Mouse (Mus musculus) urinary bladder, postnatal 0 days (tissue): ENCODE results near the gene Rhox2b. TPM values are rescaled to one million over a fixed set of nuclear protein-coding genes. Genes with fewer than 3 reads are reported as not detected.

Source experiments
- polyA plus RNA-seq: library from polyadenylated mRNA; unstranded; fragments of >200 nt; fragmentation: Nextera tagmentation; extraction: Ambion mirVana; gene quantifications from 2 replicates; pipeline ENCODE4 v1.2.1, GENCODE M21; 2015

The Rhox2b gene
- polyA plus RNA-seq: not detected in 2 replicates

DNA sequence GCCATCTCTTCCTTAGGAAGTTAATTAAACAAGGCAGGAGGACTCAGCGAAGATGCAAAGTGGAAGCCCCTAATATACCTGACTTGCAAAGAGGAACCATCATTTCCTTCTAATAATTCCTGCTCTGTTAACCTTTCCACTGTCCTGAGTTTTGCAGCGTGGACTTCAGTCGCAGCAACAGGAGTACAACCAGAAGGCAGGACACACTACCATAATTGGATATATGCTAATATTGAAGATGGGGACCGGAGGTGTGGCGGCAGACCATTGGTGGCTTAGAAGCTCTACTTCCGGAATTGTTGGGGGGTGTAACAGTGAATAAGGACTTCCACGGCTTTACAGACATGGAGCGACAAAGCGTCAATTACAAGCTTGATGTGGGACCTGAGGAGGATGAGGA is at the start of gene Rhox2b:
Rhox2b (plus strand) TSS at position 301 of the 400 bp plus-strand sequence.

DNA sequence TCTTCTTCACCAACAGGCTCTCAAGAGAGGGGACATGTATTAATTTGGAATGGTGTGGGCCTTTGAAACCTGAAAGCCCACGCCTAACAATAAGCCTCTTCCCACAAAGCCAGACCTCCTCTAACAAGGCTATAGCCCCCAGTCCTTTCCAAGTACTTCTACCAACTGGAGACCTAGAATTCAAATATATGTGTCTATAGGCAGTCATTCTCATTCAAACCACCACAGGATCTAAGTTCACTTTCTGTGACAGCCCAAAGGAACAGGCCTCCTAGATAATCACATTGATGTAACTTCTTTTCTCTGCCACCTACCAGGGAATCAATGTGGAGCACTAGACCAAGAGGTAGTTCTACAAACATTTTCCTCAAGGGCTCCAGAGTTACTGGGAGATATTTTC is 32.1 kb upstream of the Rhox2b start, which contains the start of gene Rhox3a2:
Rhox3a2 (plus strand) TSS at position 301 of the 400 bp plus-strand sequence.

DNA sequence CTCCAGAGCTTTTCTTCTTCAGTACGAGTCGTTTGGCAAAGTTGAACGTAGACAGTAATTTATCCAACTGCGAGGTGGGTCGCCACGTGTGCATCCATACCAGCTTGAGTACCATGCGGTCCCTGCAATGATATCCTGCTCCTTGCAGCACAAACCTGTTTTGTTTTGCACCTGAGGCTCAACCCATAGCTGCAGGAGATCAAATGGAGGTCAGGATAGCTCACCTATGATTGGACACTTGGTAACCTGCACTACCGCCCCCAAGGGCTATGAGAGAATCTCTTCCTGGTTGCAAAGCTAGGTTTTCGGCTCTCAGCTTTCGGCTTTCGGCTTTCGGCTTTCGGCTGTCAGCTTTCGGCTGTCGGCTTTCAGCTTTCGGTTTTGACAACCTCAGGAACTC is 21.3 kb upstream of the Rhox2b start, which contains the start of gene Rhox4a2:
Rhox4a2 (plus strand) TSS at position 301 of the 400 bp plus-strand sequence.

GRCm38 (mm10) chrX:37432194-37432593 is 20.3 kb downstream of the Rhox2b start, which contains the start of gene Rhox4b:
TSS of gene Rhox4b (plus strand) at chrX:37432494.

GRCm38 (mm10) chrX:37453380-37453779 is 41.5 kb downstream of the Rhox2b start, which contains the start of gene Rhox2c:
TSS of gene Rhox2c (plus strand) at chrX:37453680.

DNA sequence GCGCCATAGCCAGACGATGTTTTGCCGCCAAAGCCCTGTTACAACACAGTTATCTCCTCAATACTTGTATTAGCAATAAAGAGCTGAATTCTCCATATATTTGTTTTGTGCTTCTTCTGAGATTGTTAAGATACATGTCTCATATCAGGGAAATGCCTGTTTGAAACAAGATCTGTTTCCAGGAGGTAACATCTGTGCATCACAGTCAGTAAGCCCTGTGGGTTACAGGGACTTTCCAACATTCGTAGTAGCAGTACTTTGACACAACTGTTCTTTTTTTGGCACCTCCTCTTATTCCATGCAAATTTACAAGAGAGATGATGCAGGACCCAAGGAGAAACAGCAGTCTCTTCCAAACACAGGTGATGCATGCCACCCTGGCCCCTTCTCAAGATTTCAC is 46.4 kb downstream of the Rhox2b start, which contains the start of gene Rhox3c:
Rhox3c (plus strand) TSS at position 301 of the 400 bp plus-strand sequence.

Other genes with a start within 250 kb of the Rhox2b start
- not detected in 2 replicates for gene Akap14, start 243.2 kb upstream of the Rhox2b start, polyA plus RNA-seq
- 773 and 849 TPM in 2 replicates for gene Ndufa1, start 220.9 kb upstream of the Rhox2b start, polyA plus RNA-seq
- 7.9 and 8.0 TPM in 2 replicates for gene Rnf113a1, start 220.8 kb upstream of the Rhox2b start, polyA plus RNA-seq
- not detected in 2 replicates for gene Gm9, start 201.0 kb upstream of the Rhox2b start, polyA plus RNA-seq
- gene Rhox1, start 189.8 kb upstream of the Rhox2b start, polyA plus RNA-seq: not detected in 2 replicates
- gene Rhox2a, start 167.1 kb upstream of the Rhox2b start, polyA plus RNA-seq: not detected in 2 replicates
- not detected in 2 replicates for gene Rhox3a, start 162.1 kb upstream of the Rhox2b start, polyA plus RNA-seq
- not detected in 2 replicates for gene Rhox4a, start 146.7 kb upstream of the Rhox2b start, polyA plus RNA-seq
- not detected in 2 replicates for gene Rhox3a2, start 32.0 kb upstream of the Rhox2b start, polyA plus RNA-seq
- not detected in 2 replicates for gene Rhox4a2, start 21.2 kb upstream of the Rhox2b start, polyA plus RNA-seq
- not detected in 2 replicates for gene Rhox4b, start 20.4 kb downstream of the Rhox2b start, polyA plus RNA-seq
- gene Rhox2c, start 41.6 kb downstream of the Rhox2b start, polyA plus RNA-seq: not detected in 2 replicates
- gene Rhox3c, start 46.5 kb downstream of the Rhox2b start, polyA plus RNA-seq: not detected in 2 replicates
- gene Rhox4c, start 68.3 kb downstream of the Rhox2b start, polyA plus RNA-seq: not detected in 2 replicates
- gene Rhox2d, start 81.4 kb downstream of the Rhox2b start, polyA plus RNA-seq: not detected in 2 replicates
- not detected in 2 replicates for gene Rhox4d, start 102.3 kb downstream of the Rhox2b start, polyA plus RNA-seq
- not detected in 2 replicates for gene Rhox2e, start 118.4 kb downstream of the Rhox2b start, polyA plus RNA-seq
- not detected in 2 replicates for gene Rhox3e, start 130.0 kb downstream of the Rhox2b start, polyA plus RNA-seq
- gene Rhox4e, start 145.3 kb downstream of the Rhox2b start, polyA plus RNA-seq: not detected in 2 replicates
- not detected in 2 replicates for gene Rhox2f, start 159.3 kb downstream of the Rhox2b start, polyA plus RNA-seq
- gene Rhox3f, start 168.9 kb downstream of the Rhox2b start, polyA plus RNA-seq: not detected in 2 replicates
- gene Rhox4f, start 195.6 kb downstream of the Rhox2b start, polyA plus RNA-seq: not detected in 2 replicates
- not detected in 2 replicates for gene Rhox3g, start 216.5 kb downstream of the Rhox2b start, polyA plus RNA-seq
- gene Rhox2g, start 231.4 kb downstream of the Rhox2b start, polyA plus RNA-seq: not detected in 2 replicates
- gene Rhox4g, start 239.3 kb downstream of the Rhox2b start, polyA plus RNA-seq: not detected in 2 replicates